Mouse (Mus musculus) right cerebral cortex, postnatal 10 days (tissue): ENCODE measurements around the gene Tnip3.

Experiments
- DNase-seq, 2 experiments: peaks; one replicate each; pipeline ENCODE4 v3.0.0; 2021; ENCODE audit warnings: low spot score in 2 of 2

Gene Tnip3

DNA sequence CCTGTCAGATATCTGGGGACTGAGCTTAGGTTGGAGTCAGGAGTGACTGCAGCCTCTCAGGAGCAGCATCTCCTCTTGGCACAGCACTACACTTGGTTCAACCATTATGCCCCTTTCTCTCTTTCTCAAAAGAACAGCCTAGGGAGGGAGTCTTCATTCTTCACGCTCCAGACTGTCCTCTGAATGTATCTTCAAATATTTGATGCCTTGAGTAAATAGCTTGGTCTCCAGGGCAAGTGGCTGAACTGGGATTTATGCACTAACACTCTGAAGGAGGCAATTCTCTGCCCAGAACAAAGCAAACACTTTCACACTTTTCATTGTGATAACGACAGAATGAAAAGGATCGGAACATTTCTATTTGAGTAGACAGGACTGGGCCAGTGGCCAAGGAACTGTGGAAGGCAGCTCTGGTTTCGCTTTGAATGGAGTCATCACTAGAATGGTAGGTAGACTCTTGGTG lies 59.8 kb downstream of the Tnip3 start:
- DNase-seq, result peak; percentile 58 to 64

DNA sequence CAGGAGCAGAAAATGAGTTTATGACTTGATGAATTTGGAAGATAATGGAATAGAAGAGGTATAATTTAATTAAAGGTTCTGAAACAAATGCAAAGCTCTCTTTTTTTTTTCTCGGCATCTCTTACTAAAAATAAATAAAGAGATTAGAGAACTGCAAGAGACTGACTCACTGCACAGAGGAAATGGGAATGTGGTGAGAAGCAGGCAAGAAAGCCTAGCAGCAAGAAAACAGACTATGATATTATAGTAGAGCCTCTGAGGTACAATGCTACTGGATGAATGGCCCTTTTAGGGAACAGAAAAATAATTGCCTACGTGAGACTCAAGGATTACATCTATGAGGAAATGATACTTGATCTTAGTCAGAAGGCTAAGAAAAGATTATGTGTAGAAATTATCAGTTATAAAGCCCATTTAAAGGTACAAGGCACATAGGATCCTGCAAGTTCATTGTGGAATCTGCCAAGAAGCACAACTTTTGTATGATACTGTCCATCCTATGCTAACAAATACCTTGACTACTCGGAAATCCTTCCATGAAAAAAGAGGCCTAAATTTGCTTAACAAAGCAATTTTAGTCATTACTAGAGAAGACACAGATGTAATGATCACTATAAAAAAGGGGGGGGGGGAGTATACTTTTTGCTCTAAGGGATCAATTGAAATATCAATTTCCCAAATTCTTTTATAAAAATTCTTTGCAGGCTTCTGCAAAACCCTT lies 60.4 kb downstream of the Tnip3 start:
- DNase-seq, result no peak

DNA sequence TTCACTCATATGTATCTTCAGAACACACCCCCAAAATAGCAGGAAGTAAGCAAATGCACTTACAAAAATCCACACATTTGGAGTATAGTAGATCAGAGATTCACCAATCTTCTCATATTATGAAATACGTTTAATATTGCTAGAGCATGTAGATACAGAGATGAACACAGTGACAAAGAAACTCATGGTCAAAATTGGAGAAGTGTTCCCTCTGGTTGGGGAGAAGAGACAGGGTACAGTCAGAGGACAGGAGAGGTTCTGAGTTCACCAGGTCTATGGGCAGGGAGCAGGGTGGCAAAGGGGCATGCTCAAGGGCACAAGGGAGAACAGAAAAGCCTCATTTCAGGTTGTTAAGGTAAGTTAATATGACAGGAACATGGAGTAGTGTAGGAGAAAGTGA lies 63.7 kb downstream of the Tnip3 start:
- no peak for DNase-seq

DNA sequence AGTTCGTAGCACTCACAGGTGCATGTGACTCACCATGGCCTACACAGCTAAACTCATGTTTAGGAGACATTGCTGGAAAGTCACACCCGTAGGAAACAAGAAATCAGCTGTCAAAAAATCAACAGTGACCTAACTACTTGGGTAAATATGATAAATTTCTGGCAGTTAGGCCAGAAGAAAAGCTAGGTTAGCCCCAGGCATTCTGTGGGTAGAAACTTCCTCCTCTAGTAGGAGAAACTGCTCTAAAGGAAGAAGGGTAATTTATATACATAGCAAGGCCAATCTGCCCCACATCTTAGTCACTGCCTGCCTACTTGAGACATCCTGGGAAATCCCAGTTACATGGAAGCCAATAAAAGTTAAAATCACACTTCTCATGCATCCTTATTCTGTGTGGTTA lies 64.9 kb downstream of the Tnip3 start:
- DNase-seq, result no peak

DNA sequence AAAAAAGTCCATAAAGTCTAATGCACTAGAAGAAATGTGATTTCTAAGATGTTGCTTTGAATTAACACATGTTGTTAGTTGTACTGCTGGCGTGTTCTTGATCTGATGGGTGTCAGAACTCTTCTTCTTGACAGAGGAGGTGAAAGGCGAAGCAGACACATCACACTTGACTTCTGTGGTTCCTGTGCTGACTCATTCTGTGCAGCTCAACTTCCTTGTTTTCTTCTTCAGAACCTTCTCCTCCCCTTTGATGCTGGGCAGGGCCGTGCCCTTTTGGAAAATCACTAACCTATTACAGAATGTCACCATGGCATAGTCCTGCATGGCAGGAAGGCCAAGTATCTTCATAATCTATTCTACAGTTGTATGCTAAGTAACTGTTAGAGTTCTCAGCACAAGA lies 69.1 kb downstream of the Tnip3 start:
- no peak for DNase-seq

DNA sequence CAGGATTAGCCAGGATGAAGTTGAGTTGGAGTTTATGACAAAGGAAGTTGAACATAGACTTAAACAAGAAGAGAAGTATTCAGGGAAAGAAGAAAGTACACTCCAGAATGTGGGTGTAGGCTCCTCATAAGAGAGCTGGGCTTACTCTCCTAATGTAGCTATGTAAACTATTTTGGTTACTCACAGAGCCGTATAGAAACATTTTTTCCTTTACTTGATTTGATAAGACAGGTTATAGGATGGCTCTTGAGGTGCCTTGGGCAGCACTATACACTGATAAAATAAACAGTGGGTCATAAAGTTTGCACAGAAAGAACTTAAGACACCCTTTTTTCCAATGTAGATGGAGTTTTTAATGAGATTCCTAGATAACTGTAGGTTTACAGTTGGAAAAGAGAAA lies 70.3 kb downstream of the Tnip3 start:
- DNase-seq, result no peak

DNA sequence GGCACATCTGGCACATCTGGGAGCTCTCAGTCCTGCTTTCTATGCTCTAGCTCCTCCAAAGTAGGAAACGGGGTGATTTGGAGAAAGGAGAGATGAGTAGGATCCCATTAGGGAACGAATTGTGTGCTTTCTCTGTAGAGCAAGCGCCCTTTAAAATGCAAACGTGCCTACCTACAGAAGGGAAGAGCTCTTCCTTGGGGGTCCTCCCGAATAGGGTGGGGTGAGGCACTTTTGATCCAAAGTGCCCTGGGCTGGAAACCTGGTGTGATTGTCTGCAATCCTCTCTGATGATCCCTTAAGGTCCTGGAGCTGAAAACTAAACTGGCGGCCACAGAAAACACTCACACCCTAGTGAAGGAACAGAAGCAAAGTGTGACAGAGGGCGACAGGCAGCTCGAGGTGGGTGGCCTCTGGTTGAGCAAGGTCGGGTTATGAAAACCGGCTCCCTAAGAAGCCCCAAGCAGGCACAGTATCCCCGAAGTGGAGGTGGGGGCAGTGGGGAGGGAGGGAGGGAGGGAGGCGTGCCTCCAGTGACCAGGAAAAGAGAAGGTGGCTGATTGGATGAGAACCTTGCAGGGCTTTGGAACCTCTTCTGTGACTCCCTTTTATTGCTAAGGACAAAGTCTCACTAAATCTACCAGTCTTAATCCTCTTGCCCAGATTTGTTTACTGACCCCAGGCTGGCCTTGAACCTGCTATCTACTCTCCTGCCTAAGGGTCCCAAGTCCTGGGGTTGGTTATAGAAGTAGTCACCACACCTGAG lies 72.1 kb downstream of the Tnip3 start:
- no peak for DNase-seq

DNA sequence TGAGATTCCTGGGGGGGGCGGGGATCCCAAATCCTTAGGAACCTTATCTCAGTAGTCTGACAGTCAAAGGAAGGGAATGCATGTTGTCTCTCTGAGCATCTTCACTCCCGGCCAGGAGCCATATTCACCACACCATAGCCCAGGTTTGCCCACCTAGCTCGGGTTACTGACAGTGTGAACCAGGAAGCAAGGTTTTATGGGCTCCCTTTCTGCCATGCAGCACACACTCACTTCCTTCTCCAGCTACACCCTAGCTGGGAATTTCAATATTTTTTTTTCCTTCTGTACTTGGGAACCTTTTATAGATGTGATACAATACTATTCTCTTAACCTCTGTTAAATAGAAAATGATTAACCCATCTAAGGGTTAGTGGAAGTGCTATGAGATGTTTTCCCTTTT lies 73.4 kb downstream of the Tnip3 start:
- DNase-seq, result no peak

DNA sequence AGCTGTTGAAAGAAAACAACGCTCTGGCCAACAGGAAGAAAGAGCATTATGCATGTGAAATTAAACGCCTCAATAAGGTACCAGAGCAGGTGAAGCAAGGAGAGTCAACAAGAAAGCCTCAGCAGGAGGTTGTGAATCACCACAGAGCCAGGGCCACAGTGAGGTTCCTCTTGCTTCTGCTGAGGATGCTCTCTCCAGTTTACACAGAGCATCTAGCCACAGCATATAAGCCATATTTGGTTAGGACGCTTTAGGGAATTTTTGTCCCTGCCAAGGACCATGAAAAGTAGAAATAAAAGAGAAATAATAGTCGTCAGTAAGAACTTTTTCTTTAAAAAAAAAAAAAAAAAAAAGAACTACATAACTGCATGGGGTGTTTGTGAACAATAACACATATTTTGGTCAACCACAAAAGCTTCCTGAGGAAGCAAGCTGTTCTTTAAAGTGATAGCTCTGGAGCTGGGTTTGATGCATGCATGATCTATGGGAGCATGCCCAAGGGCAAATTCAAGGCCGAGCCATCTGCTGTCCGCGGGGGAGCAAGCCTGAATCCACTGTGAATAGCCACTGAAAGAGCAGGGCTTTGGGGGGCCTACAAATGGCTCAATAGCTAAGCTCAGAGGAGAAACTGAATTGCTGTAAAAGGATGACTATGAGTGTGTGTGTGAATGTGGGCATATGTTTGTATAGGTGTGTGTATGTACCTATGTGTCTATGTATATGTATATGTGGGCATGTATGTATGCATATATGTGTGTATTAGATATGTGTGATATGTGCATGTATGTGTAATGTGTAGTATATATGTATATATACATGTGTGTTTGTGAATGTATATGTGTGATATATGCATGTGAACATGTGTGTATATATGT lies 75.0 kb downstream of the Tnip3 start:
- DNase-seq, result no peak

DNA sequence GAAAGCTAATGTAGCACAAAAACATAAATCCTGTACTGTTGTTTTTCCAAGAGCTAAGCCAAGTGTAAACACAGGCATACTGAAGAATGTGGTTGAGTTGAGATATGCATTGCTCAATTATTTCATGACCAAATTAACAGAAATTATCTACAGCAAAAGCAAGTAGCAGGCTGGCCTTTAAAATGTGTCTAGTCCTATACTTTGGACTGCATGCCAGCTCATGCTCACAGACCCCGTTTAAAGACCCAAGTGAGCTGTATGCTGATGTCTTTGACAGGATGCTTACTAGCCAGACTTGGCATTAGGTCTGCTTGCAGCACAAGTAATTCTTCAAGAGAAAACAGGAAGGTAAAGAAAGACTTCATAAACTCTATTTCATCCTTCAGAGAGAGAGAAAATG lies 75.8 kb downstream of the Tnip3 start:
- no peak for DNase-seq

DNA sequence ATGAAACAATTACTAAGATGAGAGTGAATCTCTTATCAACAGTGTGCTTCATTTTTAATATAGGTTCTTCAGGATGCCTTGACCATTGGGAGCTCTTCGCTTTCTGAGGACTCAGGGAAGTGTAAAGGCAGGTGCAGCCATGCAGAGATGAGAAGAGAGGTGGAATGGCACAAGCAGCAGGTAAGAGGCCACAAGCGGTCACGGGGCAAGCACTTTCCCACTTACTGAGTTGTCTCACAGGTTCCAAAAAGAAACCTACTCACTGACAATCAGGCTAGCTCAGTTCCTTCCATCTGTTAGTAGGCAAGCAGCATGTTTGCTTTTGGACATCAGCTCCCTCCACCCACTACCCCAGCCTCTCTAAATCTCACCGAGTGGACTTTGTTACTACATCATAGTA lies 80.7 kb downstream of the Tnip3 start:
- DNase-seq, result no peak

DNA sequence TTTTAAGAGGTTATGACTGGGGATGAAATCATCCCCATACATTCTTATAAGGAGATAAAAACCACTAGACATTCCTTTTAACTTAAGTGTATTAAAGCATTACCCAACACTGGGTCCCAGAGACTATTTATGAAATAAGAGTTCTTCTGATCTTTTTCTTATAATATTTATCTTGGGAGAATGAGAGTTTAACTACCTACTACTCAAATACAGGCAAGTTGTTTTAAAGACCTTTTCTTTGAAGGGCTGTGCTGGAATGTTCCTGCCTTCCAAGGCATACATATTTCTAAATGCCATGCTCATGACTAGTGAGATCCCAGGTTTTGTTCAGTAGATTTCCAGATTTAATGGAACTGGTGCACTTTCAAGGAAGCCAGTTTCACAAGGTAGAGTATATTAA lies 81.8 kb downstream of the Tnip3 start:
- no peak for DNase-seq

DNA sequence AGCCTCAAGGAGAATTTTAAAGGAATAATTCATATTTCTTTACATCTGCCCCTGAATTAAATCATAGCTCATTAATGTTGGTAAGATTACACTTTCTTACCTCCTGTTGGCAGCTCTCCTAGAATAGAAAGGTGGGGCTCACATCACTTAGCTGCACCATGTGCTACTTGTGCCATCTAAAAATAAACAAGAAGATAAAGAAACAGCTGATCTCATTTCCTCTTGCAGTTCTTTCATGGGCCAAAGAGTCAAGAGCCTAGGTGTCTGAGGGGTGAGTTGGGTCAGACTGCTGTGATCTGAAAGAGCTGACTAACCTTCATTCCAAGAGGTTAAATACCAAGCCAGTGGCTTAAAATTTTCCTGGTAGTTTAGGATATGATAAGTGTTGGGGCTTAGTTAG lies 86.7 kb downstream of the Tnip3 start:
- no peak for DNase-seq

DNA sequence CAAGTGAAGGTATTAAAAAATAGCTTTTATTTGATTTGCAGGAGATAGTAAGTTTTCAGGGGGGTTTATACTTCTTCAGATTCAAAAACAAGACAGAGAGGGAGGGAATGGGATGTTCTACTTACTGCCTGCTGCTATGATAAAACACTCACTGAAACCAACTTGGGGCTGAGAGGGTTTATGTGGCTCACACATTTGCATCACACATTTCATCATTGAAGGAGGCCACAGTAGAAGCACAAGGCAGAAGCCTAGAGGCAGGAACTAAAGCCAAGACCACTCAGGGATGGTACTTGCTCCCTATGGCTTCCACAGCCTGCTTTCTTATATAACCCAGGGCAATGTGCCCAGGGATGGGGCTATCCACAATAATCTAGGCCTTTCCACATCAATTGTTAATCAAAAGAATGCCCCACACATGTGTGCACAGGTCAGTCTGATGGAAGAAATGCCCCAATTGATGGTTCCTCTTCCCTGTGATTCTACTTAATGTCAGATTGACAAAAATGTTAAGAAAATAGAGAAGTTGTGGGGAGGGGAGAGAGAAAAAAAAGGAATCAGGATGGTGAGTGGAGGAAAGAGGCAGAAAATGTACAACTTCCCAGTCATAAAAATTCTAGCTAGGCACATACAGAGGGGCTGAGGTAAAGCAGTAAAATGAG lies 88.9 kb downstream of the Tnip3 start:
- DNase-seq, result no peak

DNA sequence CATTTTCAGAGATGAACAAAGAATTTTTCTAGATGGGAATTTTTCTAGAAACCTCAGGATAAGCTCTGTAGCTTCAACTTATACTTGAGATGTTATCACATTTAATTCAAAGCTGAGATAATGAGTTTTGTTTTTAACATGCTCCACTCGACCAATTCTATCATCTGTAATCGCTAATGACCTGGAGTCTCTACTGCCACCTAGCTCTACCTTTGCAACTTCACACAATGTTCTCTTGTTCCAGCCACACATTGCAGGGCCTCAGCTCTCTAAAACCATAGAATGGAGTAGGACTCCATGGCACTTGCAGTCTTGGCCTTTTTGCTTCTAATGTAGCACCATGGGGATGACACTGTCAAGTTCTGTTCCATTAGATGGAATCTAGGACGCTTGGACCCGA lies 90.5 kb downstream of the Tnip3 start:
- no peak for DNase-seq

DNA sequence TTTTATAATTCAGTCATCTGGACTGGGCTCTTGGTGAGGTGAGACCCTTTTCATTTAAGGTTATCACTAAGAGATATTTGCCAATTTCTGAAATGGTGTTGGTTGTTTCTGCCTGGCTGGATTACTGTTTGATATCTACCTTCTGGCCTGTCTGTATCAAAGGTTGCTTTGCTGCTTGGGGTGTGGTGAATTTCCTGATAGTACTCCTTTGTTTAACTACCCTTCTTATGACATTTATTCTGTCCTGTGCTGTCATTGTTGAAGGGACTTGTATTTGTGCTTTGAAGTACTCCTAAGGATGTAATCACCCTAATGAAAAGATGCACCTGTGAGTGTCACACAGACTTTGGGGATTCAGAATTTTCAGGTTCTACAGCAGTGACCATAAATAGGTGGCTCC lies 96.1 kb downstream of the Tnip3 start:
- no peak for DNase-seq

DNA sequence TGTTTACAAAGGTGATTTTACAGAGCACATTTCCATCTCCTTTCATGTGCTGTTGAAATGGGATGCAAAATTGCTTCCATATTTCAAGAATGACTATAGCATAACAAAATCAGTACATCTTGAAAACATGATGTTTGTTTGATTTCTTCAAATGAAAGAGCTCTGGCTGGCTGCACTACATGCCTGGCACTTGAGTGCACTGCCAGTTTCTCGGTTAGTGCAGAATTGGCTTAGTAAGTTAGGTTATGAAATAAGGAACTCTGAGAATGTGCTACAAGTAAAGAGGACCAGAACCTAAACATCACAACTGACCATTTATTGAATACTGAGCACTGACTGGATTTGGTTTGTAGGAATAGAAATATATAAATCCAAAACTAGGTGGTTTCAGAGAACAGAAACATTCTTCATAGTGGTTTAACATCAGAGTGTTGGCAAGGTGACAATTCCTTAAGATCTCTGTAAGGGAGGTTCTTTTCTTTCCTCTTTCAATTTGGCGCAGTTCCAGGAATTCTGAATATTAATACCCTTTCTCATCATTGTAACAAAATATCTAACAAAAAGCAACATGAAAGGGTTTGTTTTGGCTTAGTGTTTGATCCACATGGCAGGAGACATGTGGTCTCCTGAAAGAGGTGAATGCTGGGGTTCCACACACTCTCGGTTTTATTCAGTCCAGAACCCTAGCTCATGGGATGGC lies 98.1 kb downstream of the Tnip3 start:
- no peak for DNase-seq

DNA sequence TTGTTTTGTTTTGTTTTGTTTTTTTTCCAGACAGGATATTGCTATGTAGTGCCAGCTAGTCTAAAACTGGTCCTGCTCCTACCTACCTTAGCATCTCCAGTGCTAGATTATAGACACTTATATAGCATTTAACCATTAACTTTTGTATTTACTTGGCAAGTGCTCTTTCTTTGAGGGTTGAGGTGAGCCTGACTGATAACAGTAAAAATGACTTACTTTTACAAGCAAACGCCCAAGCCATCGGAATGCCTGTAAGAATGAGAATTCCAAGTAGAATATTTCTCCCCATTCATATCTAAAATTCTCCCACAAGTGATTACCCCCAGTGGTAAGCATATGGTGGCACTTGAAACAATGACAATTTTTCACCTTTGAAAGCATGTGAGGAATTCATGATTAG lies 105.5 kb downstream of the Tnip3 start:
- DNase-seq, result no peak

DNA sequence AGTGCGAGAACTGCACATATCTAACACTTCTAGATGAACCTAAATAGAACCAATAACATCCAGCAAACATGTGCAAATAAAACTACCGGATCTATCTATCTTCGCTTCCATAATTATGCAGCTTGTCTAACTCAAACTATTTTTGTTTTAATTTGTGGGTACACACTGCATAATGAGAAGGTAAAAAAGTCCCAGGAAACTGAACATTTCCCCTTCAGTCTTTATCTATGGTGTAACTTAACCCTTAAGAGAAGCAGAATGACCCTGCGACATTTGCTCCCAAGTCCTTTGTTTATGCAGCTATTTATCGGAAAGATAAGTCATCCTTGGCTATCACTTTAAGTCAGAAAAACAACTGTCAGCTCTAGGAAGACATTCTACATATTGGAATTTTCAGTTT lies 107.1 kb downstream of the Tnip3 start:
- no peak for DNase-seq

DNA sequence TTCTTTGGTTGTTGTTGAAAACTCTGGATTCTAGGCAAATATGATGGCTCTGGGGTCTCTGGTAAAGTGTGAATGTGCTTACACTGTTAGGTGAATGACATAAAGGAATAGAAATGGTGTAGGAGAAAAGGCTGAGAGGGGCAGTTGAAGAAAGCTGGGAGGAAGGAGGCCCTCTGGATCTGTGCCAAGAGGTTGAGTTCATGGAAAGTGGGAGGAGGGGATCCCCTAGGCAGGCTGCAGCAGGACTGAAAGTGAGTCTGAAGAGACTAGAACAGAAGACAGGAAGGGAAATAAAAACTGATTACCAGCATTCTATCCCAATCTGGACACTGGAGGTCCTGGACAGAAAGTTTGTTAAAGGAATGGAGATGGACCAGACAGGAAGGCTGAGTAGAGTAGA lies 117.3 kb downstream of the Tnip3 start:
- DNase-seq, result no peak

DNA sequence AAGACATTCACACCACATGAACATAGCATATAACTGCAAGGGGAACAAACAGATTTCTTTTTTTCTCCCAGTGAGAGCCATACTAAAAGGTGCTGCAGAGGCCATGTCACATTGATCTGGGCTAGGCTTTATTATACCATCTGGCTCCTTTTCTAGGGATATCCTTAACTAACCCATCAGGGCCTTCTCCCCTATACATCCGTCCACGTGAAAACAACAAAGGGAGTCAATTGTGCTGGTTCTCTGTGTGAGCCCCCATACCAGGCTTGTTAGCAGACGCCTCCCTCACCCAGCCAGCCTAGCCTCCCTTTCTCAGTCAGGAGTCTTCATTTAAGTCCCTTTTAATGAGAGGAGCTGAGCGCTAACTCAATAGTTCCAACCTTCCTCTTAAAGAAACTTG lies 119.0 kb downstream of the Tnip3 start:
- no peak for DNase-seq
